Mouse (Mus musculus) lung, postnatal 4 days (tissue): Measurements from ENCODE around the gene Wipi1.
A peak's percentile ranks its signal among the peaks of the same experiment; 100 is the strongest.

Experiments
- DNase-seq, 2 experiments: peaks; one replicate each; pipeline ENCODE4 v3.0.0; 2021

Gene Wipi1

GRCm38 (mm10) chr11:109616766-109617165 lies 5.0 kb upstream of the Wipi1 start:
- DNase-seq = no peak

GRCm38 (mm10) chr11:109616352-109616751 lies 4.6 kb upstream of the Wipi1 start:
- no peak for DNase-seq

- DNase-seq = no peak
These were observed 3.5 kb upstream of the Wipi1 start for GRCm38 (mm10) chr11:109615286-109615685.

GRCm38 (mm10) chr11:109612871-109613529 lies 1.2 kb upstream of the Wipi1 start:
- no peak for DNase-seq

- DNase-seq = no peak
These were observed 918 bp downstream of the Wipi1 start for GRCm38 (mm10) chr11:109610795-109611302.

GRCm38 (mm10) chr11:109610046-109610794 lies 1.5 kb downstream of the Wipi1 start:
- DNase-seq = peak in 1 of 2 experiments; percentile 47

- DNase-seq = no peak
These were observed 2.7 kb downstream of the Wipi1 start for GRCm38 (mm10) chr11:109608976-109609625.

GRCm38 (mm10) chr11:109607600-109607999 lies 4.2 kb downstream of the Wipi1 start:
- no peak for DNase-seq

DNA sequence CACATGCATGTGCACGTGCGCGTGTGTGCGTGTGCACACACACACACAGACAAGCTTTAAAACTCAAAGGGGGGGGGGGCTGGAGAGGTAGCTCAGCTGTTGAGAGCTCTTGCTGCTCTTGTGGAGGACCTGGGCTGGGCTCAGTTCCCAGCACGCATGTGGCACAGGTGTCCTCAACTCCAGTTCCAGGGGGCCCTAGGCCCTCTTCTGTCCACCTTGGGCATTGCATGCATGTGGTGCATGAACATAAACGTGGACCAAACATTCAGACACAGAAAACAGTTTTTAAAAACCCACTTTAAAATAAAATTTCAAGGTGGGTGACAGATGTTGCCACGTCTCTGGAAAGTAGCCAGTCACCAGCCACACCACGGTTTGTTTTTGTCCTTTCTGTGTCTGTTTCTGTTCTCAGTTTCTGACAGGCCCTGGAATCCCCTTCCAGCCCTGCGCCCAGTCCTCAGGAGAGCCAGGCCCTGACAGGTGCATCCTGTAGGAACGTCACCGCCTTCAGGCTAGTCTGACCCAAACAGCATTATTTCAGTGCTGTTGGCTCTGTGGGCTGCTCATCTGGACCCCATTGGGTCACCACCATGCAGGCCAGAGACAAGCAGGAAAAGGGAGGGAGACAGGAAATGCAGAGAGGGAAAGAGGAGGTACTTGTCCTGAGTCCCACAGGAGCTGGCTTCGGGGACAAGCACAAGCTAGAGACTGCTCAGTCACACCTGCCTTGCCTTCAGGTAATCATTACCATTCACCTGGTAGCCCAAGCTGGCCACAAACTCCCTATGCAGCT lies 12.8 kb downstream of the Wipi1 start:
- no peak for DNase-seq

DNA sequence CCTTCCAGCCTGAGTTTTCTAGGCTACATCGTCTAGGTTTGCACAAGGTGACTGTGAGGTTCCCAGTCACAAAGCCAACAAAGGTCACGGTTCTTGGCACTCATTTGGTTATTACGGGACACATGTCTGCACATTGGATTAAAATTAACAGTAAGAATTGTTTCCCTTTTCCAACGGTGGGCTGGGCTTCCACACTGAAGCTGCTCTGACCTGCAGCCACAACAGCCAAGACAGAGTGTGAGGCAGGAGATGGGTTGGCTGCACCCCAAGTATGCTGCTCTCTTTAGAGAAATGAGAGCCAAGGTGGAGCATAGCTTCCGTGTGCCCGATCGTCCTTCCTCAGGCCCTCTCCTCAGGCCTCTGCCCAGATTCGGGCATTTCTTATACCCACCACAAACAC lies 17.0 kb downstream of the Wipi1 start:
- DNase-seq = no peak

DNA sequence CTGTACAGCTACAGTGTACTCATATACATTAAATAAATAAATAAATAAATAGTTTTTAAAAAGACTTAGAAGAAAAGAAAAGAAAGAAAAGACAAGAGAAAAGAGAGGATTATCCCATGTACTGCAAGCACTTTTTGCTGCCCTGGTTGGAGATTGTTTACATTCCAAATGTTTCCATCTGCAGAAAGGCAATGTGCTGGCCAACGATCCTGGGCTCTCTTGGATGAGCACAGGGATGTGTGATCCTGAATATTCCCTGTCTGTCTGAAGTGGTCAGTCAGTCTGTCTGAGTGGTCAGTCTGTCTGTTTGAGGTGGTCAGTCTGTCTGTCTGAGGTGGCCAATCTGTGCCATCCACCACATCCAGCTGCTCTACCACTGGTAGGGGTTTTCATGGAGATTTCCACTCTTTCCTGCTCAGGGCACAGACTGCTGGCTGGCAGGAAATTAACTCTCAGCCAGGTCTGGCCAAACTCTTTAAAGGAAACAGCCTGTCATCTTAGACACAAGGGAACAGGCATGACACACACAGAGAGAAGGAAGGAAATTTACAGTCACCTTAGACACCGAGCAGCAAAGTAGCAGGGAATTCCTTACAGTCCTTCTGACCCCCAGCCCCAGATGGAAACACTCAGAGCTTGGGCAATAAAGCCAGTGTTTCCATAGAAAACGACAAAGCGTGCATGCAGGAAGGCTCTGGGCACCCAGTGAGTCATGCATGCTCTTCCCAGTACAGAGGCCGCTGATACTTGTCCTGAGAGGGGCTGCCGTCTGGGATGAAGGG lies 18.4 kb downstream of the Wipi1 start:
- peak; percentile 16 to 37 for DNase-seq

GRCm38 (mm10) chr11:109591511-109591910 lies 20.3 kb downstream of the Wipi1 start:
- no peak for DNase-seq

DNA sequence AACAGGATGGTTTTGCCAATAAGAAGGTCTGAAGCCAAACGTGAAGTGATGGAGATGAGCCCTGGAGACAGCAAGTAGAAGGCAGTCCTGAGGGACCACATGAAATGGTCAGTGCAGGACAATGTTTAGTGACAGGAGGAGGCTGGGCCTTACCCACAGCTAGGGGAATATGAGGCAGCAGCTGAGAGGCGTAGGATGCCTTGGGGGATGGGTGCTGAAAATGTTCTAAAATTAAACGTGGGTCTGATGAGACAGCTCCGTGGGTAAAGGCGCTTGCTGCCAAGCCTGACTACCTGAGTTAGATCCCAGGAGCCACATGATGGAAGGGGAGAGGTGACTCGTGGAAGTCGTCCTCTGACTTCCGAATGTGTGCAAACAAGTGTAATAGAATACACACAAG lies 21.8 kb downstream of the Wipi1 start:
- no peak for DNase-seq

DNA sequence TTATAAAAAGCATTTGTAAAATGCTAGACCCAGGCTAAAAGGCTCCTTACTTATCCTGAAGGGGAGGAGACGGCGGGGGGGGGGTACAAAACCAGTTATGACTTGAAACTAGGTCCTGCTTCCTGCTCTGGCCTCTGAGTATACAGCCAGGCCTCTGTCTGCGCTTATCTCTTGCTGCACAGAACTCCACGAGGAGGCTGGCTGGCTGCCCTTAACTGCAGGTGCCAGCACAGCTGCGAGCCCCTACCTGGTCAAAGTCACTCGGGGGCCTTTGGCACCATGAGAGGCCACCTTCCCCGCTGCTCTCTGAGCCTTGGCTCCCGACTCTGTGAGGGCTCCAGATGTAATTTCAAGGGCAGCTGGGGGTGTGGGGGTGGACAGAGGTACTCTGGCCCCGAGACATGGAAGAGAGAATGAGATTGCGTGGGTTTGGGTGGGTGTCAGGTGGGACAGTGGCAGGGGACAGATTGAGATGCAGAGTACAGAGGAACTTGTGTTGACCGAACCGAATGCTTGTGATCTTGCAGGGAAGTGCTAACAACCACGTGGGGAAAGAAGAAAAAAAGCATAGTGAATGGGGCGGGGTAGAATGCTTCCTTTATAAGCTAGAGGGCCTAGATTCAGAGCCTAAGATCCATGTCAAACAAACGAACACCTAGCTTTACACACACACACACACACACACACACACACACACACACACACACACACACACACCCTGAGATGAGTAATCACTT lies 24.0 kb downstream of the Wipi1 start:
- DNase-seq = peak in 1 of 2 experiments; percentile 51

GRCm38 (mm10) chr11:109587019-109587418 lies 24.7 kb downstream of the Wipi1 start:
- DNase-seq = no peak

DNA sequence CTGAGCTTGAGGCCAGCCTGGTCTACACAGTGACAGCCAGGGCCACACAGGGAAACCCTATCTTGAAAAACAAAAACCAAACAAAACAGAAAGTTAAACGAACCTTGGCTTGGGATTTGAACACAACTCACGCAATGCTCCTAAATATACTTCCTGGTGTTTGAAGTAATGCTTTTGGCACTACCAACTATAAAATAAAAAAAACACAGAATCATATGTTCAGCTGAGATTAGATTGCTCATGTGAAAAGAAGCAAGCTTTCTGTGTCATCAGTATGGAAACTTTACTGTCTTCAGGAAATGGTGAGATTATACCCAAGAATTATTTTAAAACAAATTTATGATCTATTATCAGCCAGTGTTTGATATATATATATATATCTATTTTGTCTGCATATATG lies 25.3 kb downstream of the Wipi1 start:
- DNase-seq = no peak

DNA sequence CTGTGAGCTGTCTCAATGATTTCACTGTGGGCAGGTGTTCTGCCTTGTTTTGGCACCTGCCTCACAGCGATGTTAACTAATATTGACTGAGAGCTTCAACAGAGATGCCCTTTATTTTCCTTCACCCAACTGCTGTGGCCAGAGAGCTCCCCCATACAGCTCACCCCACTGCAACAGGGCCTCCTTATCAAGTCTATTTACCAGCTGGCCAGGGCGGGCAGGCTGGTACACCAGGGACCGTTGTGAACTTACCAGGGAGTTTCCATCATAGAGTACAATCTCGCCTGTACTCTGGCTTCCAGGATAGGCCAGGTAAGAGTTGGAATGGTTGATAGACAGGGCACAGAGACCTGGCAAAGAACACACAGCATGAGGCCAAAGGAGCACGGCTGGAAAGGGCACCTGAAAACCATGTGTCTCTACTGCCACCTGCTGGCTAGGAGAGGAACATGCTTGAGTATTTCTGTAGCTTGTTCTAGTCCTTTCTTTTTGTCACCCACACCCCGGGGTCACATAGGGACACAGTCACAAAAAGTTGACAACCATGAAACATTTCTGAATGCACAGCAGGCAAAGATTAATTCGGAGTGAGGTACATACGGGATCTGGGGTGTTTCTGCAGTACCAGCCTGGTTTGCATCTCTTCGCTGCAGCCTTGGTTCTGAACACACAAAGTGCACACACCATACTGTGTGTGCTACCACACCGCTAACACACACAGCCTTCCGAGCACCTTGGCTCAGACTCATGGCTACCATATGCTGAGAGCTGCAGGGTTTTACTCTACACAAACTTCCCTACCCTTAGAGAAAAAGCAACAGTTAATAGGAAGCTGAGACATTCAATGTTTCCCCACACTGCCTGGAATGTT lies 26.7 kb downstream of the Wipi1 start:
- DNase-seq = peak; percentile 55 to 81

DNA sequence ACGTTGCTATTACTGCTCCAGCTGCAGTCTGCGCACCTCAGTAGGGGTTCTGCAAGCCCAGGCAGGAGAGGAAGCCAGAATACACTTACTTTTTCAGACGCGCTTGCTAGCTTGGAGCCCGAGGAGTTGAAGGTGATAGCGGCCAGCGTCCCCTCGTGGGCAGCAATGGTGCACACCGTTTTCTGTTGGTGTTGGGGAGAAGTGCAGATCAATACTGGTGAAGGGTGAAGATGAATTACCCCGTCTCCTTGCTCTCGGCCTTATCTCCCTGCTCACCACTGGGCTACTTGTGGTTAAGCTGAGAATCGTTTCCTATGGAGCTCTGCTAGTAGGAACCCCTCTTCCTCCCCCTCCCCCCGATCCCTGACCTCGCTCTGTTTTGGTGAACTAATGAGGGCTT lies 27.8 kb downstream of the Wipi1 start:
- no peak for DNase-seq

DNA sequence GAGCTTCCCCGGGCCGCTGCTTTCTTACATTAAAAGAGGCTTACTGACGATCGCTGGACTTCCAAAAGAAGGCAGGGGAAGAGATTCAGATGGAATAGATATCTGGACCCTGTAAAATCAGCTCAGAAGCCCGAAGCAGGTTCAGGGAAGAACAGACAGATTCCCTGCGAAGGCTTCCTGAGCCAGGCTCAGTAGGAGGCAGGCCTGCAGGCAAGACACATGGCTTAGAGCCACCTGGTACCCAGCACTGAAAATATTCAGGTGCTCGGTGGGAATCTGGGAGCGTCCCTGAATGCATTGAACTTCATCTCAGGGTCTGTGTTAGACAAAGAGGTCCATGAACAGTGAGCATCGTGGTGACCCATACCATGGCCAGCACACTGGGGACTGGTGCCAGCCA lies 31.8 kb downstream of the Wipi1 start:
- no peak for DNase-seq

DNA sequence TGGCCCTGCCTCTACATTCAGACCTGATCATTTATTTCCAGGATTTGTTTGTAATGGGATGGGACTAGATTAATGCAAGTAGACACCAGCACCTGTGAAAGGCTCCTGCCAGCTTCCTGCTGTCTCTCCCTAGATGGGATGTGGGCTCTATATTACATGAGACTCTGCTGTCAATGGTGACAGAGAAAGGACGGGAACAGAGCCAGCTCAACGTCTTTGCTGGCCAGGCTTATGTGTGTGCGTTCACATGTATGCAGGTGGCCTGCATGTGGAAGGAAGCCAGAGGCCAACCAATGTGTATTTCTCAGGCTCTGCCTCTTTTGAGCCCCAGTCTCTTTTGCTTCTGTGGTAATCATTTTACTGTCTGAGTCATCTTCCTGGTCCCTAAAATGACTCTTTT lies 33.2 kb downstream of the Wipi1 start:
- DNase-seq = no peak
